Mouse (Mus musculus): ENCODE results near the gene Hltf.

Gene Hltf

DNA sequence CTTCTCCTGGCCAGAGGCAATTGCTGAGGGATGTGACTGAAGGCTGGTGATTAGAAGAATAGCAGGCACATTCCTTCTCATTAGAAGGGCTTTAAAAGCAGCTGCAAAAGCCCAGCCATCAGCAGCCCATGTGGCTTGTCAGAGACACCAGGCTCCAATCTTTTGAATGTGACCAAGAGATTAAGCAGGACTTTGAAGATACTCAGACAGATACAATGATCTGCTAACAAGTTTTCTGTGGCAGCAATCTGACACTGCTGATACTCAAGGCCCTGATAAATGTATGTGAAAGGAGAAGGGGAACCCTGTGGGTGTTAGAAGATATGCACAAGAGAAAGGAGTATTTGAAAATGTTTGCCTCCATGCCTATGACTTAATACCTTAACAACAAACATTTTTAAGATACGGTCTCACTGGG, 88.1 kb downstream of the Hltf start:
- DNase-seq (ENCODE audit: low spot score in 2 of 2) = no peak

DNA sequence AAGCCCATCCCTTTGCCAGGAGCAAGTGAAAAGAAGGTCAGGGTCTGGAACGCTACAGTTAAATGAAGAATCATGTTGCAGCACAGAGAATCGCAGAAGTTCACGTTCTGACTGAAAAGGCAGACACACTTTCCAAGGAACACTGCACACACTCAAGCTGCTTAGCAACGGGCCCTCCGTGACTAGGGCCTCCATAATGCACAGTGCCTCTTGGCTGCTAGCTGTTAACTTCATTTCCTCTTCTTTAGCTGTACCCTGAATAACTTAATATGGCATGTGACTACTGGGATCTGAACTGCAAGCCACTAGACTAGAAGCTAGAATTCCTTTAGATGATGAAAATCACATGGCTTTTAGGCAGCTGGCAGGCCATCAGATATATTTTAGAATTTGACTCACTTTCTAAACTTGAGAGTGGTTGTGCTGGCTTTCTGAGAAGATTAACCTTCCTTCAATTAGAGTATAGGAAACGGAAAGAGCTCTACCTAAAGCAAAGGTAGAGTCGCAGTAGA, 89.3 kb downstream of the Hltf start:
- peak in 1 of 2 experiments; percentile 10 for DNase-seq (ENCODE audit: low spot score in 2 of 2)

DNA sequence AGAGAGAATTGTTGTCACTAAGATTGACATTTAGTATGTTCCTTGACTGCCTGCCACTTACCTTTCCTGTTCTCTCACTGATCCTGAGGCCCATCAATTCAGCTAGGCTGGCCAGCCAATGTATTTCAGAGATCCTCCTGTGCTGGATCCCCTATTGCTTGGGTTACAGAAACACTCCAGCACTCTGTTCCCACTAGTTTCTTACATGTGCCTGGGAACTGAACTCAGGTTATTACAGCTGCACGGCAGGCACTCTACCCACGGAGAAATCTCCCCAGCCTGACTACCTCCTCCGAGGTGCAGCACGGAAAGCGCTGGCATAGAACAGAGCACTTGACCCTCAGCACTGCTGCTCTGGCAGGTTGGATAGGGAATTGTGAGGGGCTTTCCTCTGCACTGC, 90.0 kb downstream of the Hltf start:
- DNase-seq (ENCODE audit: low spot score in 2 of 2) = no peak

DNA sequence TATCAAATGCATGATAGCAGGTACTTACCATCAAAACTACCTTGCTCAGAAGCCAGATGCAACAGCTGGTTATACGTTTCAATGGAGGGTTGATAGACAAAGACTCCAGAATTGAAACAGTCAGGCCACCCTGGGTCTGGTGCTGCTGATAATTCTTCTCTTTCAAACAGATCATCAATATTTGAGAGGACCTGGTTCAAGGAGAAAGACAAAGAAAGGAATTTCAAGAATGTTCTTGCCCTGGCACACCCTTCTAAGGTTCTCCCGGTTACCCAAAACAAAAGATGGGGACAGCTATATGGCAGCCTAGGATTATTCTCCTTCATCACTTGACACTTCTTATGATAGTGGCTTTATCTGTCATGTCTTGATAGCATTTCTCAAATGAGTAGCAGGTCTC, 92.9 kb downstream of the Hltf start:
- DNase-seq (ENCODE audit: low spot score in 2 of 2) = no peak

DNA sequence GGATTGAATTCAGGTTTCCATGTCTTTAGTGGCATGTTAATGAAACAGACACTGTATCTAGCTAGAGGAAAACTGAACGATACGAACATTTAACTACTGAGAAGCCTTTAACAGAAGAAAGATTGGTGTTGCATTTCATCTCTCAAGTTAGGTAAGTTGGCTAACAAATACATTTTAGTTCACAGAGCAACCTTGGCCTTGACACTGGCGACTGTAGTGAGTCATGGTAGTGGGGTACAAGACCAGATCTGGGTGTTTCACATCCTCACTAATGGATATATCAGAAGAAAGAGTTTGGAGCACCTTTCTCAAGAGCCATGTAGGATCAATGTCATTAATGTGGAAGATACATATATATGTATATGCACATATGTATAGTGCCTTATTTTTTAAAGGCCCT, 94.0 kb downstream of the Hltf start:
- DNase-seq (ENCODE audit: low spot score in 2 of 2) = no peak

DNA sequence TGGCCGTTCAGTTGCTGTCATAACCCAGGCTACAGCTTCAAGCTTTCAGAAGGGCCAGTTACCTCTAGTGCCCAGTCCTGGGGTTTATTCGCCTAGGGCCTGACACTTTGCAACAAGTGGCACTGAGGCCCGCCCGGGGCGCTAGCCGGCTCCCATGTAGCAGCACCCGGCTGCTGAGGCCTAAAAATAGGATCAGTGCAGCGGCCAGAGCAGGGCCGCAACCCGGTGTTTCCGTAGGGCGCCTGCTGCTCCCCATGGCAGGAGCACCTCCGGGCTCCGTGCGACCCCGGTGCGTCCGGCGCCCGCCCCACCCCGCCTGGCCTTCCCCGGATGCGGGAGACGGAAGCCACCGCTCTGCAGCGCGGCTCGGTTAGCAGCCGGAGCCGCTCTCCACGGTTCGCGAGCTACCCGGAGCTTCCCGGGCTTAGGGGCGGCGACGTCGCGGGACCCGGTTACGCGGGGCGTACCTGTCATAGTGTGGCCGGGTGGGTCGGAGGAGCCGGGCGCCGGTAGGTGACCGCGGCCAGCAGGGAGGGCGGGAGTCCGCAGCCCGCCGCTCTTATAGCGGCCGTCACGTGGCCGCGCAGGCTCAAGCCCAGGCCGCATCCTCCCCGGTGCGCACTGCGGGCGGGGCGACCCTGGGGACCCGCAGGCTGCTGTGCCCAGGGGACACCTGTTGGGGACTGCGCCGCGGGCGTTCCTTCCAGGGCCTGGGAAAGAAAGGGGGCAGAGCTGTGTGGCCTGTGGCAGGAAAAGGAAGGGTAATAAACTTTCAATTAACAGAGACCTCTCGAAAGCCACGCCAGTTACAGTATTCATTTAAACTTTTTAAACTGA, 97.1 kb downstream of the Hltf start, which contains the start of gene Gyg:
Gene Gyg (minus strand): TSS at position 787 of the 837 bp plus-strand sequence.
- peak in 1 of 2 experiments; percentile 27 for DNase-seq (ENCODE audit: low spot score in 2 of 2)

DNA sequence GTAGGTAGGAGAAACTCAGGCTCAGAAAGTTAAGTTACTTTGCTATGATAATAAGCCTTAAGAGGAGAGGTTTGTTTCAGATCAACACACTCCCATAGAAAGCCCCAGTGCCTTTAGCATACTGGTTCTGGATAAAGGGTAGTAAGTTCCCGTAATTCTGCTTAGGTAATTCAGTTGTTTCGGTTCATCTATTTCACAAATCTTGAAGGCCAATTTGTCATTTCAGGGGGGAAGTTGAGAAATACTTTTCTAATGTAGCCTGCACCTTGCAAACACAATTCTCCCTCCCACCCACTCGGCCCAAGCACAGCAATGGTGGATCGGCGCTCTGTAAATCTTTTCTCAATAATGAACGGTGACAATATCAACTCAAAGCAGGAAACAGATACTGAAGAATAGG, 97.9 kb downstream of the Hltf start:
- no peak for DNase-seq (ENCODE audit: low spot score in 2 of 2)

DNA sequence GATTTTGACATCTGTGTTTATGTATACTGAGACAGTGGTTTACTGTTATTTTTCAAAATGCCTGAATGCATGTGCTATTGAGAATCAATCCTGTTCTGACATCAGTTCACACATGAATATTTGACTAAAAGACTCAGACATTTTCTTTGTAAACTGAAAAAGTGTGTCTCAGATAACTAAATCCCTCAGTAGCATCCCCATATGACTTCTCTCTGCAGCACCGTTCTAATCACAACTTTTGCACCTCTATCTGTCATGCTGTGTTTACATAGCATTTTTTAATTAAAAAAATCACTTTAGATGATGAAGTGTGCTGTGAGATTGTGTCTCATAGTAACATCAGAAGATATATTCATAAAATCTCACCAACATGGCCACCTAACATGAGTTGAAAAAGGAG, 109.9 kb downstream of the Hltf start:
- no peak for DNase-seq (ENCODE audit: low spot score in 2 of 2)
